Mouse (Mus musculus) retina, adult 2 months (tissue): ENCODE results near the gene Fam71d.

Source experiments
- DNase-seq: peaks from one replicate; pipeline ENCODE4 v3.0.0-alpha.2; 2012; ENCODE audit warnings: low read depth, low spot score

The Fam71d gene

DNA sequence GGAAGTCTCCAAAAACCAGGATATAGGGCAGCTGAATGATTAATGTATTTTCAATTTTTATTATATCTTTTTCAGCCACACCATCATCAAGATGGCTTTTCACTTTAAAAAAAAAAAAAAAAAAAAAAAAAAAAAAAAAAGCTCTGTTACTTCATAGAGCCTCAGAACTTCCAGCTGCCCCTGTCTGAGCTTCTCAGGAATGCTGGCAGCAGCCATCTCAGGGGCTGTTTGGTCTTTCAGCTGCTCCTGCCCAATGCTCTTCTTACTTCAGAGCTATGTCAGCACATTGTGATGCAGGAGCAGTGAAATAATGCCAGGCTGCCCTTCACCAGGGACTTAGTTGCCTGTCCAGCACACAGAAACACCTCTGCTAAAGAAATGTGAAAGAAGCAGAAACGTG lies at the start of gene Fam71d:
TSS of gene Fam71d (plus strand) at position 211 of the 400 bp plus-strand sequence.
- DNase-seq = no peak

DNA sequence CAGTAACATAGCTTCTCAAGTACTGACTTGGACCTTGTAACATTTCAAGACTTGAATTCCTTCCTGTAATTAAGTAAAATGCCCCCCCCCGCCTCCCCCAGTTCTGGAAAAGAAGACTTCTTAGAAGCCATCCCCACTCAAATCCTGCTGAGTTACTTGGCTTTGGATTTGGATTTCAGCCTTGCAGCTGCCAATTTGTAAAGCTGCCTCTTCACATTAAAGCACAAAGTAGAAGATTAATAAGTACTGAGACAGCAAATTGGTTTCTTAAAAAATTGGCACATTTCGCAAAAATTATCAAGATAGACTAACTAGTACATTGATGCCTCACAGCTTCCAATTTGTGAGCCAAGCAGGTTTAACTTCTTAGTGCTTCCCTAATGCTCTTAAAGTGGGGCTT lies 47.6 kb upstream of the Fam71d start:
- no peak for DNase-seq

DNA sequence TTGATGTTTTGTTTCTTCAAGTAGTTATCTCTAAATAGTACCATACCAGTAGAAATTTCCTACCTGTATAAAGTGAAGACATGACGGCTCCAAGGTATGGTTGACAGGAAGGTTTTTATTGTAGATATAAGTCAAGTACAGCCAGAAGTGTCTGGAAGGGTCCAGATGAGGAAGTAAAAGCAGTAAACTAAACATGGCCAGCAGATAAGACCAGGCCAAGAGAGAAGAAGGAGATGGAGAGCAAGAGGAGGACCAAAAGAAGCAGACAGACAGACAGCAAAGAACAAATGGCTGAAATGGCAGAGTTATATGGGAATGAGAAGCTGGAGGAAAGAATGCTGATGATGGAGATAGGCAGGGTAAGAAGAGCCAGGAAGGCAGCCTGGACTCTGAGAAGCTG lies 46.1 kb upstream of the Fam71d start:
- DNase-seq = no peak

DNA sequence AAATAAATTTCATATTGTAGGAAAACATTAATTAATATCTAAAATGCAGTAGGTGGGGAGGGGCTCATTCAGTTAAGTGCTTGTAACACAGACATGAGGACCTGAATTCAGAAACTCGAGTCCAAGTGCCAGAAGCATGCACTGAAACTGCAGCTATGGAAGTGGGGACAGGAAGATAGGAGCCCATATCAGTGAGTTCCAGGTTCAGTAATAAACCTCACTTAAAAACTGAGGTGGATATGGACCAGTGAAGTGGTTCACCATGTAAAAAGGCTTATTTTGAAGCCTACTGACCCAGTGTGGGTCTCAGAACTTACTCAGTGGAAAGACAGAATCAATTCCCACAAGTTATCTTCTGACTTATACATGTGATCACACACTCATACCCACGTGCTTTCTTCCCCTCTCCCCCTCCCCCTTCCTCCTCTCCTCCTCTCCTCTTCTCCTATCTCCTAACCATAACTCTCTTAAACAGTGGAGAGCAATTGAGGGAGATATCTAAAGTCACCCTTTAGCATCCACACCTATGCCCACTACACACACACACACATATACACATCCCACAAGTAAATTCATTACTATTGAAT lies 31.5 kb upstream of the Fam71d start:
- DNase-seq = no peak

DNA sequence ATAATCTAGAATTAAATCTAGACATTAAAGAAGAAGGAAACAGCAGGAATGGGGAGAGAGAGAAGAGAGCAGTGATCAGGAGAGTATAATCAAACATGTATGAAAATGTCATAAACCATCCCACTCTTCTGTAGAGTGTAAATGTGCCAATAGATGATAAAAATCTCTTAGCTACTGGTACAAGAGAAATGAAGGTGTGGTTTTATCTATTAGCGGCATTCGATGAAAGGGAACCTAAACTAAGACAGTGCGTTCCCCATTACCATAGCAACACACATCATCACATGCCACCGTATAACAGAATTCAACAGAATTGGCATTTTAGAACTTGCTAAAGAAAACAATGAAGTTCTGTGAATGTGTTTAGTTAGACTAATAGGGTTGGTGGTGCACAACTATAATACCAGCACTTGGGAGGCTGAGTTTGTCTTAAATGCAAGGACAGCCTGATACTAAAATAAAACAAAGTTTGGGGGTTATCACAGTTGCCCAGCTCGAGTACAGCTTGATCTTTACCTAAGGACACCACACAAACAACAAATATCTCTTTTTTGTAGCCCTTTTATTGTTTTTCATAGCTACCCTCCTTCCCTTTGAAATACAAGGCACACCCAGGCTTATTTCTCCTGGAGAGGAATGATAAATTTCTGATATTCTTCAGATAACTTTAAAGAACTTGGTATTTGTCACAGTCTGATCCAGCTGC lies 13.1 kb upstream of the Fam71d start:
- no peak for DNase-seq

DNA sequence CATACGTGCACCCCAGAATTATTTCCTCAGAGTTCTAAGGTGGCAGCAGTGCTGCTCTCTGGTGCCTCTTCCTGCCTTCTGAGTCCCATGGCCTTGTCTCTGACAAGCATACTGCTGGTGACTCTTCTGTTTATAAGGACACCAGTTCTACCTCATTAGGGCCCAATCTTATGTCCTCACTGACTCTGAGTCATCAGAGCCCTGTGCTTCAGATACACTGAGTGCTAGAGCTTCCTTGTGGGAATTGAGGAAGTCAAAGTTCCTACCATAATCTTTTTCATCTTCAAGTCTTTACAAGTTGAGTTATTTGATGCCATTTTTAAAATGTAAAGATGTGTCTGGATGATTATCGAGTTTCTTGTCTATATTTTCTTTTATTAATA lies 12.5 kb upstream of the Fam71d start:
- no peak for DNase-seq

DNA sequence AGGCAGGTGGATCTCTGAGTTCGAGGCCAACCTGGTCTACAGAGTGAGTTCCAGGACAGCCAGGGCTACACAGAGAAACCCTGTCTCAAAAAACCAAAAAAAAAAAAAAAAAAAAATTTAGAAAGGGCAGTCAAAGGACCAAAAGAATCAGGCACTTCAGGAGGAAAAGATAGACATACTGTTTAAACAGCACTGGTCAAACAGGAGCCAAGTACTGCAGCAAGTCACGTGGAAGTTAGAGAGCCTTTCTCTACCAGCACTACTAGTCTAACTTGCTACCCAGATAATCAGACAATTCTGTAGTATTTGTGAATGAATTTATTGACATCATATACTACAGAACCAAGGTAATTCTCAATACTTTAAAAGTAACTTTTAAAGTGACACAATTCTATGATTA lies 10.3 kb upstream of the Fam71d start:
- no peak for DNase-seq

DNA sequence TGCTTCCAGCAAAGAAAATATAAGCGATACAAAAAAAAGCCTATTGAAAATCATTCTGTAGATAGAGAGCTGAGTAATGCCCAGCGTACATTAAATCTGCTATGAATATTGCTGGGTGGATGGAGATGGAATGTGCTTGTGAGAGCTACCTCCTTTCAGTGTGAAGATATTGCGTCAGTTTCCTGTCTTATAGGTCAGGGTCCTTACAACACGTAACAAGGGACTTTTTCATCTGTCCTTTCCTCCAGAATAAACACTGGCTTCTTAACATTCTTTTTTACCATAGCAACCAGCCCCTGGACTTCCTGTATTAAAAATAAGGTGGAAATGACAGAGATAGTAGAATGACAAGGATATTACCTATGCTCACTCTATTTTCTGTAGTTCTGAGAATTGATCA lies 9.1 kb upstream of the Fam71d start:
- no peak for DNase-seq

DNA sequence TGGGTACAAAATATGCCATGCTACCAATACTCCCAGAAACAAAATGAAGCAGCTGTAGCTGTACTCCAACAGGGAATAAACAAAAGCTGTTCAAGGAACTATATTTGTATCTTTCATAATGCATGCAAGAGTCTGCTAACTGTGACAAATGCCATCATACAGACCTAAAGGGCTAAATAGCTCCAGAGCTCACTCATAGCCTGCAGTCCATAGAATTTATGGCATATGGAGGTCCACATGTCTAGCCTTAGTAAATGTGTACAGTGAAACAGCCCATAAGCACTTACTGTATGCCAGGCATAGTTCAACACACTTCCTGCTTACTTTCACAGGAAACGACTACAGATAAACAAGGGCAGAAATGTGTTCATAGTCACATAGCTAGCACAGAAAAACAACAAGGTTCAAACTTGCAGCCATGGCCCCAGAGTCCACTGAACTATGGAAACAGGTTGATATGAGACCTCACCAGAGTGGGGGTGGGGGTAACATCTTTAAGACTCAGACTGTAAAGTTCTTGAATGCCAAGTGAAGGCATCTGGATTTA lies 5.6 kb upstream of the Fam71d start:
- no peak for DNase-seq

DNA sequence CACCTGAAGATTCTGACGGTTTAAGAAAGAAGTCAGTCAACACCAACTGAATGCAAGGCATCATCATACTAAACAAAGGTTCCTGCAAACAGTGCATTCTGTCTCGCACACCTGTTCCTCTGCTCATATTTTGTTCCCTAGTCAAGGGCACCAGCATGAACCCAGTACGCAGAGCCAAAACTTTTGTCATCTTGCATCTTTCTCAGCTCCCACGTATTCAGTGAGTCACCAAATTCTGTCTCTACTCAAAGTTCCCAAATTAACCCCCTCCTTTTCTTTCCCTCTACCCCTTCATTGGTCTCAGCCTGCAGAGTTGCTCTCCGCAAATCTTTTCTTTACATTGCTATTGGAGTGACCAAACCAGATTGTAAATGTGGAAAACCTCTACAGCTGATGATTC lies 2.5 kb upstream of the Fam71d start:
- DNase-seq = no peak

DNA sequence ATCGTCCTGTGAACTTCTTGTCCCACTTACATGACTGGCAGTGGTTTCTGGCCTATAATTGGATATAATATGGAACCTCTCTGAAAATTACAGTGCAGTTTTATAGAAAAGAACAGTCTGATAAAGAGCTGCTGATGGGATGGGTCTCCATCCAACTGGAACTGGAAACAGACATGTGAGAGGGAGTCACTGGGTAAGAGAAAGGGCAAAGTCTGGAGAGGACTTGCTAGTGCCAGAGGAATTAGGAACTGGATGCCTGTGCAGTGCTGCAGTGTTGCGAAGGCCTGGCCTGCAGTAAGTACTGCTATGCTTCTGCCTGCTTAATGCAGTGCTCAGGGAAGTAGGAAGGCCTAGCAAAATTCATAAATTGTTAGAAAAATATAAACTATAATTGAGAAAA lies 1.9 kb downstream of the Fam71d start:
- no peak for DNase-seq

DNA sequence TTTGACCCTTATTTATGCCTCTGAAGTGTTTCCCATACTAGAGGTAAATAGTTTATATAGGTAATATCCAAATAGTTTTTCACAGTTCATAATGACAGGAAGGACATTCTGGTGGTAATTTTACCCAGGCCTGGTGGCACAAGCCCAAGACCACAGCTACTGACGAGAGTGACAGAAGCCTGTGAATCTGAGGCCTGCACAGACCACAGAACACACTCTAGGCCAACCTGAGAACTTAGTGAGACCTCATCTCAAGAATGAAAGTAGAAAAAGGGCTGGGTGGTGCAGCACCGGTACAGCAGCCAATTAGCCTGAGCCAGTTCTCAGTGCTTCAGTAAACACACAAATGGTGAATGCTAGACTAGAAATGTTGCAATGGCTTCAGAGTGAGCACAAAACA lies 26.4 kb downstream of the Fam71d start:
- DNase-seq = no peak

DNA sequence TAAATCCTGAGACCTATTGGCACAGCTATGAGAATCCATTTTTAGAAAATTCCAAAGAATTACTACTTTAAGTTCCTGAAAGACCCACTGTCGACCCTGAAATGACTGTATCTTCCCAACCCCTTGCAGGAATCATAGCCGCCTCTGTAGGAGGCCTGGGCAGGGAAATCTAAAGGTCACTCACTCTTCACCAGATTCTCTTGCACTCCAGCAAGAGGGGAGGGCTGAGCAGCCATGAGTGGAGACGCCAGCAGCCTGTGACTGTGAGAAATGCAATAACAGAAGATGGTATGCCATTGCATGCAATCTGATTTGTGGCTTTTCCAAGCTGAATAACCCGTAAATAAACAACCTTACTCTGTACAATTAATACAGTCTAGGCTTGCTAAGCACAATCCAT lies 36.4 kb downstream of the Fam71d start:
- DNase-seq = no peak

DNA sequence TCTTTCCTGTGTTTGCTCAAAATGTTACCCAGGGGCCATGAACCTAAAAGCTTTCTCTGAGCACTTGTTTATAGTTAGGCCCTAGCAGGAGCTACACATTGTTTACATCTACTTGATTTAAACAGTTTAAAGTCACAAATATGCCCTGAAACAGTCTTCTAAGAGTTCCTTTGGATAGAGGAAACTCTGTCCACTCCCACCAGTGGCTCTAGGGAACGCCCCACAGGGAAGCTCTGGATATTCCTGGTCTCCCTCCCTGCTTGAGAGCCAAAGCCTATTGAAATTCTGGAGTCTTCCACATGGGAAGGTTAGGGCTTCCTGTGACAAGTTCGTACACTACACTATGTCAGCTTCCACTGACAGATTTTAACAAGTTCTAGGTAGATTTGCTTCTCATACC lies 48.3 kb downstream of the Fam71d start:
- no peak for DNase-seq

DNA sequence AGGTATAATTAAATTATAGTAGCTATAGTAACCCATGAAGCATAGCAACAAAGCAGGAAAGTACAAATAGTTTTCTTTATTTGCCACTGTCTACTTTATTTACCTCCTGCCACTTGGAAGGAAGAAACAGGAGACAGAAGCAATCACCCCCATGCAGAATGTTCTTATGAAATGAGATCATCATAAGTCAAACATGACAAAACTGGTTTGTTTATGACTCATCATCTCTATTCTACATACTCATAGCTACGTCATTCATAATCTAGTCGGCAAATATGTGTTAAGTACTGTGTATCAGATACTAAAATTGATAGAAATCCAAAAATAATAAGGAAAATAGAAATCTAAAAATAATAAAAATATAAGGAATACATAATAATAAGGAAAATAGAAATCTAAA lies 49.0 kb downstream of the Fam71d start:
- DNase-seq = no peak

DNA sequence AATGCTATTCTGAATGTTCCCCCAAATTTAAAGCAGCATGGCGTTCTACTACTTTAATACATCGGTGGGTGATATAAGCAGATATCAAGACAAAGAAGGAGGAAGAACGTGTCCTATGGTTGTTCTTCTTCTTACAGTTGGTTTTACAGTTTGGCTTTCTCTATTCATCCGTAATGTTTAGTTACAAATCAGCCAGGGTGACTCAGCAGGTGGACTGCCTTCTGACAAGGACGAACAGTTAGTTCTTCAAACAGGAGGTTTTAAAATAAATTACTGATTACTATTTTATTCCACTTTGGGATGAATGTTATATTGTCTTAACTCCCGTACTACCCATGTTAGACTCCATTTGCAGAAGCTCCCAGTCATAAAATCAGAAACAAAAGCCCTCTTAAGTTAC lies 54.9 kb downstream of the Fam71d start:
- DNase-seq = no peak

DNA sequence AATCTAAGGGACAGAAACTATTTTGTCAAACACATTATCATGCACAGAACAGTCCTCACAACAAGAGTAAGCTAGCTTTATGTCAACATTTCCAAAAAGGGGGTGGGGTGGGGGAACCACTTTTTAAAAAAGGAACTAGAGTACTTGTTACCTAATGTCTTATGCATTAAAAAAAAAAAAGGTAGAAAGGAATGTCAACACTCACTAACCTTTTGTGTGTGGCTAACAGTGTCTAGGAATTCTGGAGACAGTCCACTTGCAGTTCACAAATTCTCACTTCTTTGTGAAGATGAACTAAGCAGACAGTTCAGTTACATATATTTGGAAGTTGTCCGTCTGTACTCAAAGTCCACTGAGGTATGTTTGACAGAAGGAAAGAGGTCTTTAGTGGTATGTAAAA lies 56.1 kb downstream of the Fam71d start:
- no peak for DNase-seq

DNA sequence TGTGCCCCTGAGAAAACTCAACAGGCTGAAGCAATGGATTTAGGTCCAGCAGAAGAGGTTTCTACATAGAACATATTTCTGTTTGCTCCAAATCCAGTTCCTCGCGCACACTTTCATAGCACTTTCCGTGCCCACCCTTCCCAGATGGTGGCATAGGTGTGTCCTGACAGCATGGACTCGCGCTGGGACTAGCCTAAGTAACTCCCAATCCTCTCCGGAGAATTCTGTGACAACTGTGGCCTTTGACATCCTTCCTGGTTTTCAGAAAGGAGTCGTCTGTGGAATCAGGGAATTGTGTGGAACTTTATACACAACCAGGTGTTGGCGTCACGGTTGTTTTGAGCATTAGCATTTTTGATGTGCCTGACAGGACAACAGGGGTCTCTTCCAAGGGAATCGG lies 56.8 kb downstream of the Fam71d start:
- no peak for DNase-seq

DNA sequence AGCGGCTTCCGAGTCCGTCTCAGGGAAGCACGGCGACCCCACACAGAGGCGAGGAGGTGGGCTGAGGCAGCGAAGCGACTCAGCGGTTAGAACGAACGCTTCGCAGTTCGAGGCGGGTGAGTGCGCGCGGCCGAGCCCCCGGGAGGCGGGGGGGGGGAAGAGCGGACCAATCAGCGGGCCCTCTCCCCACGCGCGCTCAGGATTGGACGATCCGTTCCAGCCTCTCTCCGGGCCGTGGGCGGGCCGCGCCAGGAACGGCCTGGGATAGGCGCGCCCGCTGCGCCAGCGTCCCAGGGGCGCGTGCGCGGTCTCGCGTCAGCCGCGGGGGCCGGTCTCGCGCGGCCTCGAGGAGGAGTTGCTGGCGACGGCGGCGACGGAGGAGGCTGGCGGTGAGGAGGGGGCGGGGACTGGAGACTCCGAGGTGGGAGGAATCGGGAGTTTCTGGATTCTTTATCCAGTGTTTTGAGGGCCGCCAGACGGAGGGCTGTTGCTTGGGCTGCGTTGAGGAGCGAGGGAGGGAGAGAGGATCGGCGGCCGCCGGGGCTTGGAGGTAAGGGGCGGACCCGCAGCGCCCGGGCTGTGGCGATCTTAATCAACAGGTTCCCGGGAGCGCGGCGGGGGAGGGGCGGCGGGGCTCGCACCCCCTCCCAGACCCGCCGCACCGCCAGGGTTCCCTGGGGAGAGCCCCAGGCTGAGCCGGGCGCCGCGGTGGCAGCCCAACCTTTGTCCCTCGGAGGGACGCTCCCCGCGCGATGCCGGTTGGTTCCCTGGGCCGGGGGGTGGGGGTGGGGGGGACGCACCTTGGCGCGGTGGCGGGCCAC lies 57.4 kb downstream of the Fam71d start, which contains the start of gene Mpp5:
TSS of gene Mpp5 (plus strand) at position 351 of the 821 bp plus-strand sequence.
- peak; percentile 89 for DNase-seq

DNA sequence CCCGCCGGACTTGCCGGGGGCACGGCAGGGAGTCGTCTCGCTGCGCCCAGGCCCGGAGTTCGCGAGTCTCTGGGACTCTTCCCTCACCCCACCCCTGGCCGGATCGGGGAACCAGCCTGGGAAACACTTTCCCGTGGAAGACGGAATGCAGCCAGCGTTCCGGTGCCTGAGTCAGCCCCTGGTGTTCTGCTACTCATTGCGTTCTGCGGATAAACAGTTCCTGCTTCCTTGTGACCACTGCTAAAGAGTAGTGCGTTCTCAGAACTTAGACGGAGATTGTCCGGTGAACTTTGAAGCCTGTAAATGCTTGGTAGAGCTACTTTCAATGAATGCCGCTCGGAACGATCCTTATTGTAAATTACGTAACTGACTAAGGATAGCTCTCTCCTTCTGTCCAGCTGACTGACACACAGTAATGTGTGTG lies 58.1 kb downstream of the Fam71d start:
- peak; percentile 4 for DNase-seq

DNA sequence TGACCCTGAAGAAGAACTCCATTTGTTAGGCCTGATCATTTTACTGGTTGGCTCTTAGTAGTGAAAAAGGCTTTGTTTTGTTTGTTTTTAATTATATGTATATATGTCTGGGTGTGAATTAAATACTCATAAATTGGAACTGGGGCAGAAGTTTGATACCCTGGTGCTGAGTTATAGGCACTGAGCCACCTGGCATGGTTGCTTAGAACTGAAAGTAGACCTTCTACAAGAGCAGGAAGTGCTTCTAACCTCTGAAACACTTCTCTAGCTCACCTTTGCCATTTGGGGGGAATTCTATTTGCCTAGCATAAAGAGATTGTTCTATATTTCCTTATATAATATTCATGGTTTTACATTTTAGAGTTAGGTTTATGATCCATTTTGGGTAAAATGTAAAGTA lies 70.6 kb downstream of the Fam71d start:
- DNase-seq = no peak

DNA sequence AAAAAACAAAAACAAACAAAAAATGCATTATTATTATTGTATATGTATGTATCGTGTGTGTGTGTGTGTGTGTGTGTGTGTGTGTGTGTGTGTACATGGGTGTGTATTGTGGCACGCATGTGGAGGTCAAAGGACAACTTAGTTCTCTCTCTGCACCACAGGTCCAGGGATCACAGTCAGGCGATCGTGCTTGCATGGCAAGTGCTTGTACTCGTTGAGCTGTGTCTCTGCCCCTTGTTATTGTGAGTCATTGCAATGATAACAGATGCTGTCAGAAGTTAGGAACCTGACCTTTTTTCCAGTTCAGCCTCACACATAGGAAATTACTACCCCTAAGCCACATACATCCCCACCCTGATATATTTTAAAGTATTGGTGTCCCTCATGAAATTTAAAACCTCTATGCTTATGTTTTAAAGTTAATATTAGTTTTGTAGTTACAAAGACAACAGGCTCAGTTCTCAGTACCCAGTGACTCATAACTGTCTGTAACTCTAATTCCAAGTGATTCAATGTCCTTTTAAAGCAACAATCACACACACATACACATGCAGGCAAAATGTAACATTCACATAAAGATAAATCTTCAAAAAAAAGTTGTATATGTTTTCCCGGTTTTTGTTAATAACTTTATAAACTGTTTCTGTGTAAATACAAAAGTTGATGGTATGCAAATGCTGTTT lies 77.8 kb downstream of the Fam71d start:
- no peak for DNase-seq
